In the genomic region with DNA sequence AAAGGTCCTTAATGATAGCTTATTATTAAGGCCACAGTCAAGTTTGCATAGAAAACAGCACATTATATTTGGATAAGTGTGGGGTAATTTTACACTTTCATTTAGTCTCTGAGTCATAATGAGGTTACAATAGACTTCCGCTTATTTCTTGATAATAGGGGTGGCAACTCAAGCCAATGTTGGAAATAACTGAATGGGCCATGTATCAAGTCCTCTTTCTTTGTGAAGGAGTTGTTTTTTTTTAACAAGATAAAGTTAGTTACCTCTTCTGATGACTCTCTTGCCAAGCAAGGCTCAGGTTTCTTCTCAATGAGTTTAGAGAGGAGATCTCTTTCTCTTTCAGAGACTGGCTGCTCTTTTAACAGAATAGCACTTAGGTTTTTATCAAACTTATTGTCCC, we compare ENCODE assay signal across 34 mouse cellular contexts. TPM values are rescaled to one million over a fixed set of nuclear protein-coding genes. Genes with fewer than 3 reads are reported as not detected.
"Had no signal": no experiment of that assay in that cellular context is flagged by ENCODE, and none has a peak within 500 bp of the region (broad histone marks: within the 10 kb centered on the region; RNA-seq: fewer than 3 reads in every experiment).

No protein-coding gene starts in this region.

- H3K4me3 ChIP-seq: embryonic facial prominence, embryonic 10.5 days; embryonic facial prominence, embryonic 12.5 days; embryonic facial prominence, embryonic 13.5 days; embryonic facial prominence, embryonic 15.5 days; erythroblast, embryonic 14.5 days; forebrain, embryonic 10.5 days; forebrain, embryonic 12.5 days; forebrain, embryonic 13.5 days; forebrain, embryonic 15.5 days; gastrocnemius, adult 2 months; heart, adult 2 months; heart, embryonic 10.5 days had no signal

- H3K36me3 ChIP-seq: embryonic facial prominence, embryonic 10.5 days; embryonic facial prominence, embryonic 12.5 days; embryonic facial prominence, embryonic 13.5 days; embryonic facial prominence, embryonic 15.5 days; forebrain, embryonic 10.5 days; forebrain, embryonic 12.5 days; forebrain, embryonic 15.5 days; heart, embryonic 10.5 days had no signal

- DNase-seq: cerebellum, postnatal 10 days; cerebellum, postnatal 14 days; cerebellum, postnatal 25 days; cerebellum, postnatal 36 days; embryo, embryonic 11 days; forebrain, postnatal 0 days; gastrocnemius, adult 2 months; gastrocnemius, postnatal 10 days; gastrocnemius, postnatal 14 days; gastrocnemius, postnatal 25 days; gastrocnemius, postnatal 36 days; heart, adult 18-20 months; heart, adult 2 months had no signal

- H3K27me3 ChIP-seq: embryonic facial prominence, embryonic 12.5 days; embryonic facial prominence, embryonic 13.5 days; embryonic facial prominence, embryonic 15.5 days; forebrain, embryonic 12.5 days; forebrain, embryonic 13.5 days; forebrain, embryonic 15.5 days had no signal

- H3K4me1 ChIP-seq: embryonic facial prominence, embryonic 10.5 days; embryonic facial prominence, embryonic 12.5 days; embryonic facial prominence, embryonic 13.5 days; embryonic facial prominence, embryonic 15.5 days; forebrain, embryonic 10.5 days; forebrain, embryonic 12.5 days; forebrain, embryonic 13.5 days; forebrain, embryonic 15.5 days; heart, embryonic 10.5 days had no signal

- H3K9ac ChIP-seq: embryonic facial prominence, embryonic 12.5 days; embryonic facial prominence, embryonic 13.5 days; embryonic facial prominence, embryonic 15.5 days; forebrain, embryonic 12.5 days; forebrain, embryonic 13.5 days; forebrain, embryonic 15.5 days; forebrain, postnatal 0 days had no signal

- H3K27ac ChIP-seq: embryonic facial prominence, embryonic 10.5 days; embryonic facial prominence, embryonic 12.5 days; embryonic facial prominence, embryonic 13.5 days; embryonic facial prominence, embryonic 15.5 days; forebrain, embryonic 10.5 days; forebrain, embryonic 12.5 days; forebrain, embryonic 13.5 days; forebrain, embryonic 15.5 days; gastrocnemius, adult 2 months; heart, adult 2 months; heart, embryonic 10.5 days had no signal

- ATAC-seq: forebrain, embryonic 13.5 days; forebrain, embryonic 14.5 days; forebrain, embryonic 15.5 days; forebrain, embryonic 16.5 days; forebrain, postnatal 0 days had no signal

- H3K4me2 ChIP-seq: embryonic facial prominence, embryonic 12.5 days; embryonic facial prominence, embryonic 13.5 days; embryonic facial prominence, embryonic 15.5 days; forebrain, embryonic 12.5 days; forebrain, embryonic 13.5 days; forebrain, embryonic 15.5 days had no signal

- H3K9me3 ChIP-seq: embryonic facial prominence, embryonic 10.5 days; embryonic facial prominence, embryonic 12.5 days; embryonic facial prominence, embryonic 13.5 days; embryonic facial prominence, embryonic 15.5 days; forebrain, embryonic 10.5 days; forebrain, embryonic 12.5 days; forebrain, embryonic 13.5 days; forebrain, embryonic 15.5 days; heart, embryonic 10.5 days had no signal

RNA-seq across cellular contexts. Expression of gene Gm32742, which starts 27.0 kb away (rescaled TPM):
- total RNA-seq: forebrain, postnatal 0 days; gastrocnemius, adult 18-20 months; gastrocnemius, adult 2 months; gastrocnemius, adult 8-10 months; gastrocnemius, postnatal 10 days; gastrocnemius, postnatal 14 days; gastrocnemius, postnatal 25 days; gastrocnemius, postnatal 36 days; gastrocnemius, postnatal 4 days; heart, adult 2 months; heart, adult 8-10 months had no signal
- polyA plus RNA-seq: embryonic facial prominence, embryonic 11.5 days; erythroblast, embryonic 14.5 days; forebrain, embryonic 10.5 days; forebrain, embryonic 11.5 days; forebrain, embryonic 13.5 days; forebrain, embryonic 14.5 days; forebrain, embryonic 15.5 days; frontal cortex, adult 2 months; heart, embryonic 10.5 days had no signal

RNA-seq across cellular contexts. Expression of gene 4833427G06Rik, which starts 36.4 kb away (rescaled TPM):
- total RNA-seq: common myeloid progenitor, adult 5-6 weeks; gastrocnemius, adult 18-20 months; gastrocnemius, adult 2 months; gastrocnemius, adult 8-10 months; gastrocnemius, postnatal 10 days; gastrocnemius, postnatal 14 days; gastrocnemius, postnatal 25 days; gastrocnemius, postnatal 36 days; gastrocnemius, postnatal 4 days; granulocyte monocyte progenitor cell, adult 5-6 weeks; heart, adult 2 months; heart, adult 8-10 months had no signal
- polyA plus RNA-seq: embryonic facial prominence, embryonic 10.5 days; embryonic facial prominence, embryonic 11.5 days; embryonic facial prominence, embryonic 13.5 days; erythroblast, embryonic 14.5 days; forebrain, embryonic 10.5 days; forebrain, embryonic 11.5 days; frontal cortex, adult 2 months; heart, embryonic 10.5 days had no signal
